Mouse (Mus musculus): ENCODE results near the gene Nrip2. TPM values are rescaled to one million over a fixed set of nuclear protein-coding genes. Genes with fewer than 3 reads are reported as not detected.

Nrip2 gene
- polyA plus RNA-seq, 1 experiment = 0.45 TPM

DNA sequence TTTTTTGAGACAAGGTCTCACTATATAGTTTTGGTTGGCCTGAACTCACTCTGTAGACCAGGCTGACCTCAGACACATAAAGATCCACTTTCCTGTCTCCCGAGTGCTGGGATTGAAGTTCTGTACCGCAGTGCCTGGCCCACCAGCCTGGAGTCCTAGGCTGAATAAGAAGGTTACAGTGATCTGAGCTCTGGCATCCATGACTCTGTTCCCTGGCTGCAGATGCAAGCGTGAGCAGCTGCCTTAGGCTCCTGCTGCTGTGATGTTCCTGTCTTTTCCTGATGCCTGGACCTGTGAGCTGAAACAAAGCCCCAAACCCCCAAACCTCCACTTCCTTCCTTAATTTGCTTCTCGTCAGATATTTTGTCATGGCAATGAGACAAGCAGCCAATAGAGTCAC lies 65.9 kb downstream of the Nrip2 start:
- 64% methylated on average over 4 of the region's 4 CpGs for WGBS
- no peak for DNase-seq
- no peak for TF ChIP-seq POLR2A (IDR thresholded peaks at IDR 0.05; ENCODE audit: borderline replicate concordance, extremely low read depth, low read depth, low read length)

More for the DNA sequence above, 65.9 kb downstream of the Nrip2 start:
- Histone ChIP-seq H3K4me3 (replicated peaks; ENCODE audit: extremely low read depth, low read depth, low read length) (no peak overlapping the region), H3K4me1 (ENCODE audit: control insufficient read depth, insufficient read depth, low read length) (no peaks in the 10 kb centered on the region)

Other genes starting within 250 kb of the Nrip2 start
- 13.6 and 16.6 TPM in 2 replicates for gene Tead4, start 98.5 kb upstream of the Nrip2 start, polyA plus RNA-seq (2012; rRNA removed)
- gene Tulp3, start 43.4 kb upstream of the Nrip2 start, polyA plus RNA-seq (2012; rRNA removed) = 15.7 and 21.5 TPM in 2 replicates
- 8.1 and 11.8 TPM in 2 replicates for gene Rhno1, start 36.4 kb upstream of the Nrip2 start, polyA plus RNA-seq (2012; rRNA removed)
- gene Foxm1, start 36.3 kb upstream of the Nrip2 start, polyA plus RNA-seq (2012; rRNA removed) = 3.0 and 5.5 TPM in 2 replicates
- gene Tex52, start 23.8 kb upstream of the Nrip2 start, polyA plus RNA-seq (2012; rRNA removed) = 0.10 and 0.18 TPM in 2 replicates
- gene Gm44596, start 23.8 kb upstream of the Nrip2 start, polyA plus RNA-seq (2012; rRNA removed) = not detected in 2 replicates
- gene Itfg2, start 25.6 kb downstream of the Nrip2 start, polyA plus RNA-seq (2012; rRNA removed) = 22.6 and 31.5 TPM in 2 replicates
- gene Fkbp4, start 39.4 kb downstream of the Nrip2 start, polyA plus RNA-seq (2012; rRNA removed) = 85.8 and 106 TPM in 2 replicates
- 0.31 and 0.54 TPM in 2 replicates for gene Pzp, start 127.4 kb downstream of the Nrip2 start, polyA plus RNA-seq (2012; rRNA removed)
- 2.8 and 5.1 TPM in 2 replicates for gene A2ml1, start 182.3 kb downstream of the Nrip2 start, polyA plus RNA-seq (2012; rRNA removed)
- 0.52 and 1.8 TPM in 2 replicates for gene Klrb1a, start 224.2 kb downstream of the Nrip2 start, polyA plus RNA-seq (2012; rRNA removed)

All from lung, adult 2 months (tissue).